Mouse (Mus musculus) heart, embryonic 12.5 days (tissue): Measurements from ENCODE around the gene Chmp4b. TPM values are rescaled to one million over a fixed set of nuclear protein-coding genes. Genes with fewer than 3 reads are reported as not detected.

Source experiments
- ATAC-seq: fragments of 200-750 bp; cut with Nextera tagmentation; 2 replicates; pipeline ENCODE4 v1.8.0; 2017; ENCODE audit warnings: moderate TSS enrichment, moderate library complexity; ENCODE audit not compliant: insufficient number of reproducible peaks, low FRiP score
- H3K27ac ChIP-seq: fragments of 300-500 bp; sonication (generic); 2 replicates; pipeline ENCODE4 v1.5.1; 2016; ENCODE audit warnings: mild to moderate bottlenecking, moderate library complexity; ENCODE audit not compliant: poor library complexity, severe bottlenecking
- H3K27me3 ChIP-seq: fragments of 300-500 bp; sonication (generic); replicated peaks from 2 replicates; pipeline ENCODE4 v1.6.1; 2016; ENCODE audit warnings: mild to moderate bottlenecking, moderate library complexity
- H3K36me3 ChIP-seq: fragments of 300-500 bp; sonication (generic); 2 replicates; pipeline ENCODE4 v1.6.1; 2016; ENCODE audit warnings: mild to moderate bottlenecking, moderate library complexity
- H3K4me1 ChIP-seq: fragments of 300-500 bp; sonication (generic); replicated peaks from 2 replicates; pipeline ENCODE4 v1.6.1; 2016; ENCODE audit warnings: mild to moderate bottlenecking
- H3K4me2 ChIP-seq: fragments of 300-500 bp; sonication (generic); 2 replicates; pipeline ENCODE4 v1.6.1; 2016; ENCODE audit warnings: mild to moderate bottlenecking, moderate library complexity
- H3K4me3 ChIP-seq: fragments of 300-500 bp; sonication (generic); 2 replicates; pipeline ENCODE4 v1.5.1; 2016; ENCODE audit warnings: mild to moderate bottlenecking
- H3K9ac ChIP-seq: fragments of 300-500 bp; sonication (generic); 2 replicates; pipeline ENCODE4 v1.6.1; 2016; ENCODE audit warnings: mild to moderate bottlenecking, moderate library complexity
- H3K9me3 ChIP-seq: fragments of 300-500 bp; sonication (generic); replicated peaks from 2 replicates; pipeline ENCODE4 v1.6.1; 2016; ENCODE audit warnings: mild to moderate bottlenecking, moderate library complexity
- WGBS: fragments of 180-500 bp; shearing (Covaris S2); methylation state at CpG from one replicate; pipeline ENCODE4 v1.1.7; 2016; 5-methylcytosine and 5-hydroxymethylcytosine counted together
- polyA plus RNA-seq: library from polyadenylated mRNA; unstranded; fragments of >200 nt; fragmentation: Nextera tagmentation; extraction: Ambion mirVana; gene quantifications from 2 replicates; pipeline ENCODE4 v1.2.1, GENCODE M21; 2016

The Chmp4b gene
- polyA plus RNA-seq, 1 experiment from 2014 or later = 24.4 TPM

- peaks cover 22% of the 10 kb centered on the region for H3K4me1 ChIP-seq
- H3K27me3 ChIP-seq = no peaks in the 10 kb centered on the region
- H3K27ac ChIP-seq = no peak overlapping the region
- H3K9ac ChIP-seq = no peak overlapping the region
- H3K4me2 ChIP-seq = no peak overlapping the region
- ATAC-seq = no peak
- no peaks in the 10 kb centered on the region for H3K9me3 ChIP-seq
- no peaks in the 10 kb centered on the region for H3K36me3 ChIP-seq
- H3K4me3 ChIP-seq = no peak overlapping the region
- 48% methylated on average over 11 of the region's 11 CpGs for WGBS
These were observed 55.2 kb downstream of the Chmp4b start for GRCm38 (mm10) chr2:154706526-154707280.

GRCm38 (mm10) chr2:154707284-154707683 lies 55.8 kb downstream of the Chmp4b start:
- H3K27me3 ChIP-seq = no peaks in the 10 kb centered on the region
- H3K36me3 ChIP-seq = no peaks in the 10 kb centered on the region
- H3K4me2 ChIP-seq = no peak overlapping the region
- no peak overlapping the region for H3K27ac ChIP-seq
- H3K4me1 ChIP-seq = peaks cover 26% of the 10 kb centered on the region
- H3K4me3 ChIP-seq = no peak overlapping the region
- H3K9me3 ChIP-seq = no peaks in the 10 kb centered on the region
- no peak for ATAC-seq
- H3K9ac ChIP-seq = no peak overlapping the region
- 61% methylated on average over 7 of the region's 7 CpGs for WGBS

- no peak overlapping the region for H3K4me2 ChIP-seq
- no peak overlapping the region for H3K27ac ChIP-seq
- no peaks in the 10 kb centered on the region for H3K9me3 ChIP-seq
- no peaks in the 10 kb centered on the region for H3K27me3 ChIP-seq
- no peaks in the 10 kb centered on the region for H3K36me3 ChIP-seq
- H3K9ac ChIP-seq = 0 out of 2 replicates have a peak overlapping the region, but pooled peaks have one; percentile 27
- H3K4me3 ChIP-seq = no peak overlapping the region
- ATAC-seq = no peak
- 69% methylated on average over 7 of the region's 7 CpGs for WGBS
- peaks cover 22% of the 10 kb centered on the region for H3K4me1 ChIP-seq
These were observed 56.4 kb downstream of the Chmp4b start for GRCm38 (mm10) chr2:154707830-154708385.

GRCm38 (mm10) chr2:154711701-154712100 lies 60.2 kb downstream of the Chmp4b start:
- ATAC-seq = no peak
- Histone ChIP-seq H3K4me1 (peaks cover 19% of the 10 kb centered on the region), H3K36me3 (no peaks in the 10 kb centered on the region), H3K9ac (0 out of 2 replicates have a peak overlapping the region, but pooled peaks have one; percentile 28), H3K4me3 (no peak overlapping the region), H3K27me3 (no peaks in the 10 kb centered on the region), H3K4me2 (no peak overlapping the region), H3K27ac (no peak overlapping the region), H3K9me3 (no peaks in the 10 kb centered on the region)
- WGBS = 56% methylated on average over 3 of the region's 3 CpGs

- WGBS = 38% methylated on average over 5 of the region's 5 CpGs
- no peak overlapping the region for H3K4me3 ChIP-seq
- no peaks in the 10 kb centered on the region for H3K36me3 ChIP-seq
- 0 out of 2 replicates have a peak, but pooled peaks have one; percentile 9 for ATAC-seq
- no peak overlapping the region for H3K27ac ChIP-seq
- peaks cover 14% of the 10 kb centered on the region for H3K4me1 ChIP-seq
- H3K4me2 ChIP-seq = peak overlapping the region; percentile 25; the same call in 1 of the 2 replicates
- H3K27me3 ChIP-seq = no peaks in the 10 kb centered on the region
- no peak overlapping the region for H3K9ac ChIP-seq
- no peaks in the 10 kb centered on the region for H3K9me3 ChIP-seq
These were observed 60.8 kb downstream of the Chmp4b start for GRCm38 (mm10) chr2:154712271-154712677.

GRCm38 (mm10) chr2:154713083-154713482 lies 61.6 kb downstream of the Chmp4b start:
- WGBS = 46% methylated on average over 5 of the region's 6 CpGs
- no peak for ATAC-seq
- no peak overlapping the region for H3K27ac ChIP-seq
- no peak overlapping the region for H3K9ac ChIP-seq
- peaks cover 6% of the 10 kb centered on the region for H3K4me1 ChIP-seq
- H3K4me3 ChIP-seq = no peak overlapping the region
- H3K36me3 ChIP-seq = no peaks in the 10 kb centered on the region
- no peaks in the 10 kb centered on the region for H3K27me3 ChIP-seq
- no peaks in the 10 kb centered on the region for H3K9me3 ChIP-seq
- H3K4me2 ChIP-seq = no peak overlapping the region

GRCm38 (mm10) chr2:154713964-154714363 lies 62.5 kb downstream of the Chmp4b start:
- 61% methylated on average over 3 of the region's 3 CpGs for WGBS
- Histone ChIP-seq H3K4me2 (no peak overlapping the region), H3K4me1 (peaks cover 4% of the 10 kb centered on the region; the same call in 1 of the 2 replicates), H3K9ac (no peak overlapping the region), H3K27me3 (no peaks in the 10 kb centered on the region), H3K4me3 (no peak overlapping the region), H3K36me3 (no peaks in the 10 kb centered on the region), H3K27ac (no peak overlapping the region), H3K9me3 (no peaks in the 10 kb centered on the region)
- ATAC-seq = no peak

- H3K9me3 ChIP-seq = no peaks in the 10 kb centered on the region
- H3K4me2 ChIP-seq = no peak overlapping the region
- no peaks in the 10 kb centered on the region for H3K36me3 ChIP-seq
- H3K27me3 ChIP-seq = no peaks in the 10 kb centered on the region
- no peak overlapping the region for H3K9ac ChIP-seq
- peaks cover 4% of the 10 kb centered on the region; the same call in 1 of the 2 replicates for H3K4me1 ChIP-seq
- no peak for ATAC-seq
- H3K4me3 ChIP-seq = no peak overlapping the region
- 81% methylated on average over 4 of the region's 4 CpGs for WGBS
- H3K27ac ChIP-seq = no peak overlapping the region
These were observed 65.1 kb downstream of the Chmp4b start for GRCm38 (mm10) chr2:154716586-154716985.

GRCm38 (mm10) chr2:154717081-154717480 lies 65.6 kb downstream of the Chmp4b start:
- no peak overlapping the region for H3K27ac ChIP-seq
- no peaks in the 10 kb centered on the region for H3K27me3 ChIP-seq
- H3K9ac ChIP-seq = no peak overlapping the region
- no peak for ATAC-seq
- H3K4me3 ChIP-seq = no peak overlapping the region
- no peaks in the 10 kb centered on the region for H3K36me3 ChIP-seq
- no peaks in the 10 kb centered on the region for H3K9me3 ChIP-seq
- H3K4me1 ChIP-seq = peaks cover 1% of the 10 kb centered on the region; the same call in 1 of the 2 replicates
- no peak overlapping the region for H3K4me2 ChIP-seq

GRCm38 (mm10) chr2:154718855-154719556 lies 67.5 kb downstream of the Chmp4b start:
- H3K27me3 ChIP-seq = no peaks in the 10 kb centered on the region
- no peak overlapping the region for H3K4me3 ChIP-seq
- no peaks in the 10 kb centered on the region for H3K36me3 ChIP-seq
- no peak overlapping the region for H3K4me2 ChIP-seq
- no peaks in the 10 kb centered on the region for H3K4me1 ChIP-seq
- no peak overlapping the region for H3K27ac ChIP-seq
- WGBS = 78% methylated on average over 12 of the region's 12 CpGs
- H3K9ac ChIP-seq = no peak overlapping the region
- no peaks in the 10 kb centered on the region for H3K9me3 ChIP-seq
- ATAC-seq = no peak

GRCm38 (mm10) chr2:154720315-154720714 lies 68.8 kb downstream of the Chmp4b start:
- Histone ChIP-seq H3K4me3 (no peak overlapping the region), H3K27ac (no peak overlapping the region), H3K9ac (no peak overlapping the region), H3K9me3 (no peaks in the 10 kb centered on the region), H3K4me2 (no peak overlapping the region), H3K27me3 (no peaks in the 10 kb centered on the region), H3K4me1 (no peaks in the 10 kb centered on the region), H3K36me3 (no peaks in the 10 kb centered on the region)
- 78% methylated on average over 2 of the region's 2 CpGs for WGBS
- no peak for ATAC-seq
